Mouse (Mus musculus) myocyte (in vitro differentiated cells): ENCODE data around the gene Olfr553.

Source experiments
- CEBPB ChIP-seq: IDR thresholded peaks from 2 replicates; pipeline ENCODE4 v1.6.1; 2011; ENCODE audit warnings: mild to moderate bottlenecking, moderate library complexity; ENCODE audit not compliant: poor library complexity, insufficient read depth, severe bottlenecking
- POLR2A ChIP-seq: IDR thresholded peaks from one replicate; pipeline ENCODE4 v1.6.1; 2011; ENCODE audit warnings: low read depth, mild to moderate bottlenecking, control low read depth, moderate library complexity; ENCODE audit not compliant: insufficient read length
- SRF ChIP-seq: IDR thresholded peaks from one replicate; pipeline ENCODE4 v1.6.1; 2011; ENCODE audit warnings: low read depth; ENCODE audit not compliant: control insufficient read depth, insufficient read length
- TCF12 ChIP-seq: IDR thresholded peaks from one replicate; pipeline ENCODE4 v1.6.1; 2011; ENCODE audit warnings: mild to moderate bottlenecking, control low read depth; ENCODE audit not compliant: poor library complexity, insufficient read depth, severe bottlenecking
- USF1 ChIP-seq: IDR thresholded peaks from one replicate; pipeline ENCODE4 v1.6.1; 2011; ENCODE audit warnings: low read depth, mild to moderate bottlenecking, control low read depth, moderate library complexity

DNA sequence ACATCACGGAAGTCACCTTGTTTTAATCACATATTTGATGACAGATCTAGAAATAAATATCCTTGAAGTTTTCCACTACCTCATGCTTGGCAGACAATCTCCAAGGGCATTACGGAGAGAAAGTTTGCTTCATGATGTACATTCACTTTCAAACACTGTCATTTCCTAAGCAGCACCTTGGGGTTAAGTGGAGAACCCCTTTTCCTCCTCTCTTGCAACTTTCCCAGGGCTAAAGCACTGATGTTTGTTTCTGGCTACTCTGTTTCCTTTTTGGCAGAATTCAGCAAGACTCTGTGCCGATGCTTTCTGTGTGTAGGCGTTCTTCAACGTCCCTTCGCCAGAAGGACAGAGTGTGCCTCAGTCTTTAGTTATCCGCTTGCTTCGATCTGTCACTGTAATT, 46.9 kb downstream of the Olfr553 start, which contains the start of gene Olfr550:
- no peak for TF ChIP-seq SRF
- no peak for TF ChIP-seq POLR2A
- no peak for TF ChIP-seq USF1
- TF ChIP-seq TCF12: no peak
- TF ChIP-seq CEBPB: no peak
